Mouse (Mus musculus): ENCODE data around the gene Hcrtr2. TPM values are rescaled to one million over a fixed set of nuclear protein-coding genes. Genes with fewer than 3 reads are reported as not detected.

Hcrtr2 gene
- polyA plus RNA-seq, 1 experiment from 2014 or later, result 8.6 TPM

GRCm38 (mm10) chr9:76213557-76213956 is 110.1 kb downstream of the Hcrtr2 start, which contains the start of gene Gfral:
TSS of gene Gfral (minus strand) at chr9:76213657.
- Histone ChIP-seq H3K27me3 (ENCODE audit: control insufficient read depth, insufficient read depth, low read length) (no peaks in the 10 kb centered on the region), H3K27ac (no peak within 1 kb of the TSS), H3K9ac (no peak within 1 kb of the TSS), H3K4me2 (replicated peaks) (no peak within 1 kb of the TSS), H3K4me3 (replicated peaks; ENCODE audit: low read length) (no peak within 1 kb of the TSS), H3K4me1 (replicated peaks; ENCODE audit: control insufficient read depth, insufficient read depth, low read length) (no peaks in the 10 kb centered on the region), H3K36me3 (replicated peaks; ENCODE audit: control insufficient read depth, insufficient read depth) (no peaks in the 10 kb centered on the region), H3K9me3 (ENCODE audit: control insufficient read depth, low read length) (no peaks in the 10 kb centered on the region)
- DNase-seq (ENCODE audit: low spot score), result no peak
- 85% methylated on average over 2 of the region's 2 CpGs for WGBS
- no peak for ATAC-seq (ENCODE audit: low FRiP score)

DNA sequence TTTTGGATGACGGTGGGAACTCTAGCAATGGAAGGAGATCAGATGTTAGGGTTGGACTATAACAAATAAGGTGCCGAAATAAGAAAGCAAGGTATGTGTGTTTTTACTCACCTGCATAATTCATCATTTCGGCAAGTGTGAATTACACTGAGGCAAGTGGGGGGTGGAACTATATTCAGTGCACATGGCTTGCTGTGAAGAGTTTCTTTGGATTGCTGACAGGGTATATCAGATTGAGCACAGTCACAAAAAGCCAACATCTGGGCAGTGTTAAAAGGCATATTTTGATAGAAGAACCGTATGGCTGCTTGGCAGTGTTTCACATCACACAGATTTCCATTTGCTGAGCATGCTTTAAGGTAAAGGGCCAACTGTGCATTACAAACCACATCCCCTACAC is 126.7 kb downstream of the Hcrtr2 start:
- Histone ChIP-seq H3K4me2 (replicated peaks) (no peak overlapping the region), H3K9me3 (ENCODE audit: control insufficient read depth, low read length) (no peaks in the 10 kb centered on the region), H3K36me3 (replicated peaks; ENCODE audit: control insufficient read depth, insufficient read depth) (no peaks in the 10 kb centered on the region), H3K4me3 (replicated peaks; ENCODE audit: low read length) (no peak overlapping the region), H3K27ac (no peak overlapping the region), H3K9ac (no peak overlapping the region), H3K4me1 (replicated peaks; ENCODE audit: control insufficient read depth, insufficient read depth, low read length) (no peaks in the 10 kb centered on the region), H3K27me3 (ENCODE audit: control insufficient read depth, insufficient read depth, low read length) (no peaks in the 10 kb centered on the region)
- WGBS, result 85% methylated on average over 4 of the region's 4 CpGs
- DNase-seq (ENCODE audit: low spot score) (no peak), ATAC-seq (ENCODE audit: low FRiP score) (no peak)

GRCm38 (mm10) chr9:76179221-76179620 is 144.4 kb downstream of the Hcrtr2 start:
- Histone ChIP-seq H3K4me1 (replicated peaks; ENCODE audit: control insufficient read depth, insufficient read depth, low read length) (no peaks in the 10 kb centered on the region), H3K27me3 (ENCODE audit: control insufficient read depth, insufficient read depth, low read length) (no peaks in the 10 kb centered on the region), H3K4me2 (replicated peaks) (no peak overlapping the region), H3K27ac (no peak overlapping the region), H3K36me3 (replicated peaks; ENCODE audit: control insufficient read depth, insufficient read depth) (no peaks in the 10 kb centered on the region), H3K9ac (no peak overlapping the region), H3K9me3 (ENCODE audit: control insufficient read depth, low read length) (no peaks in the 10 kb centered on the region), H3K4me3 (replicated peaks; ENCODE audit: low read length) (no peak overlapping the region)
- ATAC-seq (ENCODE audit: low FRiP score), result no peak
- no peak for DNase-seq (ENCODE audit: low spot score)

Other genes starting within 250 kb of the Hcrtr2 start
- gene Gfral, start 110.2 kb downstream of the Hcrtr2 start, polyA plus RNA-seq (2014; fragmentation: Nextera tagmentation; extraction: Ambion mirVana), result not detected in 2 replicates
- gene Fam83b, start 243.3 kb upstream of the Hcrtr2 start, polyA plus RNA-seq (2014; fragmentation: Nextera tagmentation; extraction: Ambion mirVana), result 0.07 and 0.19 TPM in 2 replicates

Data from hindbrain, embryonic 14.5 days (tissue).